Mouse (Mus musculus) midbrain, embryonic 15.5 days (tissue): Measurements from ENCODE around the gene Epha3. TPM values are rescaled to one million over a fixed set of nuclear protein-coding genes. Genes with fewer than 3 reads are reported as not detected.

Experiments
- ATAC-seq: fragments of 200-750 bp; cut with Nextera tagmentation; replicated peaks from 2 replicates; pipeline ENCODE4 v1.8.0; 2017; ENCODE audit warnings: moderate TSS enrichment
- H3K27ac ChIP-seq: fragments of 300-500 bp; sonication (generic); 2 replicates; pipeline ENCODE4 v1.5.1; 2015; ENCODE audit warnings: mild to moderate bottlenecking, inconsistent platforms
- H3K27me3 ChIP-seq: fragments of 300-500 bp; sonication (generic); replicated peaks from 2 replicates; pipeline ENCODE4 v1.6.1; 2015; ENCODE audit warnings: inconsistent platforms
- H3K36me3 ChIP-seq: fragments of 300-500 bp; sonication (generic); replicated peaks from 2 replicates; pipeline ENCODE4 v1.6.1; 2015; ENCODE audit warnings: inconsistent platforms
- H3K4me1 ChIP-seq: fragments of 300-500 bp; sonication (generic); 2 replicates; pipeline ENCODE4 v1.6.1; 2015; ENCODE audit warnings: inconsistent platforms
- H3K4me2 ChIP-seq: fragments of 300-500 bp; sonication (generic); 2 replicates; pipeline ENCODE4 v1.6.1; 2015; ENCODE audit warnings: inconsistent platforms, mild to moderate bottlenecking, moderate library complexity
- H3K4me3 ChIP-seq: fragments of 300-500 bp; sonication (generic); 2 replicates; pipeline ENCODE4 v1.5.1; 2015; ENCODE audit warnings: mild to moderate bottlenecking, inconsistent platforms
- H3K9ac ChIP-seq: fragments of 300-500 bp; sonication (generic); 2 replicates; pipeline ENCODE4 v1.6.1; 2015; ENCODE audit warnings: mild to moderate bottlenecking, inconsistent platforms
- H3K9me3 ChIP-seq: fragments of 300-500 bp; sonication (generic); 2 replicates; pipeline ENCODE4 v1.6.1; 2016; ENCODE audit warnings: inconsistent platforms
- WGBS: fragments of 180-500 bp; shearing (Covaris S2); methylation state at CpG from one replicate; pipeline ENCODE4 v1.1.7; 2015; ENCODE audit warnings: mixed read lengths; 5-methylcytosine and 5-hydroxymethylcytosine counted together
- polyA plus RNA-seq: library from polyadenylated mRNA; unstranded; fragments of >200 nt; fragmentation: Nextera tagmentation; extraction: Ambion mirVana; gene quantifications from 2 replicates; pipeline ENCODE4 v1.2.1, GENCODE M21; 2015

Gene Epha3
- 16.5 and 22.3 TPM in 2 replicates for polyA plus RNA-seq

DNA sequence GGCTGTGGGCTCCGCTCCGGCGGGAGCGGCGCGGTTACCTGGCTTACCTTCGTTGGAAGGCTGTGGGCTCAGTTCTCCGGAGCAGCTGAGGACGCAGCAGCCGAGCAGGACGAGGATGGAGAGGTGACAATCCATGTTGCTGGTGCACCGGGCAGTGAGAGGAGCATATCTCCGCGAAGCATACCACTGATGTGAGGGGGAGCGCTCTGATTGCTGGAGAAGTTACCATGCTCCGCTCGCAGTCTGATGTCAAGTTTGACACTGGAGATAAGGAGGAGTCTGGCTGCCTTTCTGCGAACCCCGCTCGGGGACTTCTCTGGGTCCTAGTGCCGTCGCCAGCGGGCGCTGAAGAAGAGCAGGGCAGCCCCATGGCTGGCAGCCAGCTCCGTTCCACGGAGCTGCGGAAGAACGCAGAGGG is at the start of gene Epha3:
Gene Epha3 (minus strand): TSS at position 263 of the 418 bp plus-strand sequence.
- no peaks in the 10 kb centered on the region for H3K36me3 ChIP-seq
- peak within 1 kb of the TSS; percentile 77 for H3K27ac ChIP-seq
- H3K9ac ChIP-seq = peak within 1 kb of the TSS; percentile 46
- WGBS = under 1% methylated on average over 28 of the region's 28 CpGs
- H3K4me2 ChIP-seq = peak within 1 kb of the TSS; percentile 63
- H3K27me3 ChIP-seq = peaks cover 23% of the 10 kb centered on the region
- peak within 1 kb of the TSS; percentile 50 for H3K4me3 ChIP-seq
- ATAC-seq = peak; percentile 94
- H3K9me3 ChIP-seq = no peaks in the 10 kb centered on the region
- no peaks in the 10 kb centered on the region for H3K4me1 ChIP-seq

DNA sequence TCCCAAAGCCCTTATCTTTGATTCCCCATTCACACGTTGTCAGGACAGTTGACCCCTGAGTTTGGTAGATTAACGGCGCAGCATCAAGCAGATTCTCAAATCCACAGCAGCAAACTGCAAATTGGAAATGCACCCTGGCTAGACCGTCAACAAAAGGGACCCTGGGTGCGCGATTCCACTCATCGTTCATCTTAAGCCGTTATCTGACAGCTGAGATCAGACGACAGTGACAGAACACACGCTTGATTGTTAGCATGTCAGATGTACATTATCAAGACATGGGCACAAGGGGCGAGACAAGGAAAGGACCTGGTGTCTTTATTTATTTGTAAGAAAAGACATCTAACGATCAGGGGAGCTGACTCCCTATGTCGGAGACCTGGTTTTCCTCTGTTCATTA is 39.5 kb upstream of the Epha3 start:
- 31% methylated on average over 13 of the region's 13 CpGs for WGBS
- Histone ChIP-seq H3K27ac (no peak overlapping the region), H3K36me3 (no peaks in the 10 kb centered on the region), H3K4me3 (peak overlapping the region; percentile 28), H3K9ac (no peak overlapping the region), H3K9me3 (no peaks in the 10 kb centered on the region), H3K27me3 (no peaks in the 10 kb centered on the region), H3K4me2 (peak overlapping the region; percentile 42), H3K4me1 (no peaks in the 10 kb centered on the region)
- no peak for ATAC-seq

DNA sequence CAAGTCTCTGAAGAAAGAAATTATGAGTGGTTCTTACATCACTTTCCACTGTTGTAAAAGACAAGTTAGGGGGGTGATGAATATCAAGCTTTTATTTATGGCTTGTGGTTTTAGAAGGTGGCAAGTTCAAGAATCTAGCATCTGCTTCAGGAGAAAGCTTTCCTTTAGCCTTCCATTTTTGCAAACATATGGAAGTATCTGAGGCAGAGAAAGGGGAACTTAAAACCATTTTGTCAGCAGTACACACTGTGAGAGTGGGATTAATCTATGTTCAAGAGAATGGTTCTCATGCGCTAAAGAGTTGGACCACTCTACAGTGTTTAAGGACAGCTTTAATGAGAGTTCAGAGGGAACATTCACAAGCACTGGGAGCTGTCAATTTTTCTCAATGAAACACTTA is 17.2 kb upstream of the Epha3 start:
- Histone ChIP-seq H3K4me2 (no peak overlapping the region), H3K27me3 (no peaks in the 10 kb centered on the region), H3K27ac (no peak overlapping the region), H3K4me1 (no peaks in the 10 kb centered on the region), H3K9me3 (no peaks in the 10 kb centered on the region), H3K9ac (no peak overlapping the region), H3K4me3 (no peak overlapping the region), H3K36me3 (no peaks in the 10 kb centered on the region)
- no peak for ATAC-seq
- 98% methylated on average over 1 of the region's 1 CpGs for WGBS

DNA sequence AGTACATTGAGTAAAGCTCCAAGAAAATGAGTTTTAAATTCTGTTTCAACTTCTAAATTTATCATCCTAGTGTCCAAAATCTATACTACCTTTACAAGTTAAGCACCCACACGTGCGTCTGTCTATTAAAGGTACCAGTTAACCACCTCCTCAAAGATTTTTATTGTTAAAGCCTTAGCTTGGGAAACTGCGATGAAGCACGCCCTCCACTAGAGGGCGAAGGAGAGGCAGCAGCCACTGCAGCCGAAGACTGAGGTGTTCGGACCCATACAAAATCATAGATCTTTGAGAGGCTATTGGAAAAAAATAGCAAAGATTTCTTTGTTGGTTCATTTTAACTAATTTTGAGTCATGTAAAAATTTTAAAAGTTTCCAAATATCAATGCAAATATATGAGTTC is 8.3 kb upstream of the Epha3 start:
- no peak overlapping the region for H3K9ac ChIP-seq
- H3K27ac ChIP-seq = no peak overlapping the region
- H3K36me3 ChIP-seq = no peaks in the 10 kb centered on the region
- peaks cover 5% of the 10 kb centered on the region for H3K27me3 ChIP-seq
- no peak for ATAC-seq
- no peaks in the 10 kb centered on the region for H3K9me3 ChIP-seq
- H3K4me3 ChIP-seq = no peak overlapping the region
- no peaks in the 10 kb centered on the region for H3K4me1 ChIP-seq
- WGBS = 8% methylated on average over 7 of the region's 7 CpGs
- H3K4me2 ChIP-seq = no peak overlapping the region

DNA sequence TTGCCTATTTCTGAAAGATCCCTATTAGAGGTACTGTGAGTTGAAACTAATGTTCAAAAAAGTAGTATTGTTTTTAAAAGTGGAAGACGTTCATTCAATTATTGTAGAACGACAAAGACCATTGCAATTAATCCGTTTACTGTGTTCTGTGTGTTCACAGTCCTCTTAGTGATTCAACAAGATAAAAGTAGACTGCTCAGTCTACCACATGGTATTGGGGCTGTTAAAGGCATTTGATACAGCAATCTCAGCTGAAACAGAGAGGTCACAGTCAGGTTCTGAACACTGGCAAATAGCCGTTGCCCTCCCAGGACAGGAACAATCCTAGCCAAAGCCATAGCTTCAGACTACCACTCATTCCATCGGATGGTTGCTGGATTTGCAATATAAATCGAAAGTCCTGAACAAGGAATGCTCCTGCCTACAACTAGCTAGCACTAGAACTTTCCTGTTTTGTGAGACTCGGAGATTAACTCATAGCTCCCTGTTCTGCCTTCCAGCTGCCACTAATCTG is 545 bp upstream of the Epha3 start:
- Histone ChIP-seq H3K27me3 (peaks cover 23% of the 10 kb centered on the region), H3K9me3 (no peaks in the 10 kb centered on the region), H3K4me2 (peak overlapping the region; percentile 63), H3K27ac (no peak overlapping the region), H3K4me3 (peak overlapping the region; percentile 50), H3K9ac (no peak overlapping the region), H3K4me1 (no peaks in the 10 kb centered on the region), H3K36me3 (no peaks in the 10 kb centered on the region)
- peak; percentile 52 for ATAC-seq
- 27% methylated on average over 7 of the region's 7 CpGs for WGBS

DNA sequence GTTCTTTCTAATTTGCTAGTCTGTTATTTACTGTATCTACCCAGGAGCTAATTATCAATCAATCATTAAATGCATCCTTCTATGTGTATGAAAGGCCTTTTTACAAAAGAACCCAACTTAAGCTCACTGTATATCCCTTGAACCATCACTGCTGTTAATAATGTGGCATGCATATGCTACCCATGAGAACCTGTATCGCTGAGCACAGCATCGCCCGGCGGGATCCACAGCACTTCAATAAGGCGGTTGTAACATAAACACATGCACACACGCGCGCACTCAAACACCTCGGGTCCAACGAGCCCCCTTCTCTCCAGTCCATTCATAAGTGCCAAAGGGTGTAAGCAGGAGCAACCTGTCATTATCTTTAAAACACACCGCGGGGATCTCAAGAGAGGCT is 794 bp downstream of the Epha3 start:
- 1% methylated on average over 12 of the region's 12 CpGs for WGBS
- no peaks in the 10 kb centered on the region for H3K36me3 ChIP-seq
- no peaks in the 10 kb centered on the region for H3K4me1 ChIP-seq
- peak overlapping the region; percentile 50 for H3K4me3 ChIP-seq
- H3K9ac ChIP-seq = peak overlapping the region; percentile 46; the same call in 1 of the 2 replicates
- H3K4me2 ChIP-seq = peak overlapping the region; percentile 63
- no peaks in the 10 kb centered on the region for H3K9me3 ChIP-seq
- H3K27me3 ChIP-seq = peaks cover 23% of the 10 kb centered on the region
- ATAC-seq = peak; percentile 70
- H3K27ac ChIP-seq = peak overlapping the region; percentile 77; the same call in 1 of the 2 replicates

DNA sequence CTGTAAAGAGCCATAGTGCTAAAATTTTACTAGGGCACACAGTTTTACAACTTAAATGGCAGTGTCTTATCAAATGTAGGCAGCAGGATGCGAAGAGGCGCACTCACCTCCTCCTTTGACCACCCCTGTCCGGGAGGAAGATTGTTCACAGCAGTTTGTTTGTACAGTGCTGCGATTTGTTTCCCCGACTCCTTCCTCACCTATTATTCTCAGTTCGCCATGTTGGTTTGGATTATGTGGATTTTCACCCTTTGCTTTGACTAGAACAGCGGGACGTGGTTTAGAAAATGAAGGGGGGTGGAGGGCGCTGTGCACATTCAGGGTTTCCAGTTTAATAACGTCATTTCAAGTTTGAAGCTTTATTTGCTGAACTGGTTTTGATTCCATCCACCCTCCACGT is 6.4 kb downstream of the Epha3 start:
- H3K27ac ChIP-seq = peak overlapping the region; percentile 86
- H3K27me3 ChIP-seq = peaks cover 4% of the 10 kb centered on the region; the same call in 1 of the 2 replicates
- H3K4me2 ChIP-seq = peak overlapping the region; percentile 82
- H3K9ac ChIP-seq = peak overlapping the region; percentile 68
- H3K4me3 ChIP-seq = peak overlapping the region; percentile 72
- peak; percentile 47; the same call in 1 of the 2 replicates for ATAC-seq
- no peaks in the 10 kb centered on the region for H3K9me3 ChIP-seq
- WGBS = under 1% methylated on average over 11 of the region's 11 CpGs
- no peaks in the 10 kb centered on the region for H3K36me3 ChIP-seq
- H3K4me1 ChIP-seq = 0 out of 2 replicates have a peak, but pooled peaks cover 4% of the 10 kb centered on the region

DNA sequence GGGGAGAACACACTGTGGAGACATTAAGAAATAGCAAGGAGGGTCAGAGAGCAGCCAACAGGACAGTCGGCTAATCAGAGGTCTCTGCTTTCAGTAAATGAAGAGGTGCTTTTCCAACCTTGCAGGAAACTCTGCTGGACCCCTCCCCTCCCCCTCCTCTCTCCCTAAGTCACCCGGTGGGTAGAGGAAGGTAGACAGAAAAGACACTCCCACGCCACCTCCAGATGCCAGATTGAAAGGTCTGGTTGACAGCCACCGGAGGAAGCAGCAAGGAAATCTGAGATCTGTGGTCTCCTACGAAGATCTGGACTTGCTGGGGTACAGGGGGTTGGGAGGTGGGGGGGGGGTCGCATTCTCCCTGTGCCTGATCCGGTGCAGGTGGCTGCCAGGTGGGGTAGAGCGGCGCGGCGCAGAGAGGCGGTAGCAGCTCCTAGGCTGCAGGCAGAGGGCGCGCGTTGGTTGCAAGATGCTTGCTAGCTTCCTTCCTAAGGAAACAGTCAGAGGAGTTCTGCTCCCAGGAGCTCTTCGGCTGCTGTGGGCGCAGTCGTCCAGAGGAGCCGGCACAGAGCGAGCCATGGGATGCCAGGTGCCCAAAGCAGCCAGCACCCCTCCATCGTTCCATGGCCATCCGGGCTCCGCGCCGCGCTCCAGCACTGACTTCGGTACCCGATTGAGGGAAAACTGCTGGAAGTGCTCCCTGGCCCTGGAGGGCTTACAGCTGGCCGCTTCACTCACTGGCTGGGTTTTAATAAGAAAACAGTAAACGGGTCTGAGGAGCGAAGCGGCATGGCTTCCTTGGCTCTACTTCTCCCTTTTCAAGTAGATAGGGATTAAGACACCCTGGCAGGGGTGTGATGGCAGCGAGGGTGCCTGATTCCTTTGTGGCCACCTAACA is 7.1 kb downstream of the Epha3 start:
- WGBS = 2% methylated on average over 33 of the region's 33 CpGs
- Histone ChIP-seq H3K27ac (peak overlapping the region; percentile 86), H3K4me2 (peak overlapping the region; percentile 82), H3K27me3 (peaks cover 4% of the 10 kb centered on the region; the same call in 1 of the 2 replicates), H3K9ac (peak overlapping the region; percentile 68), H3K9me3 (no peaks in the 10 kb centered on the region), H3K4me3 (peak overlapping the region; percentile 72), H3K36me3 (no peaks in the 10 kb centered on the region), H3K4me1 (0 out of 2 replicates have a peak, but pooled peaks cover 4% of the 10 kb centered on the region)
- ATAC-seq = peak; percentile 95

DNA sequence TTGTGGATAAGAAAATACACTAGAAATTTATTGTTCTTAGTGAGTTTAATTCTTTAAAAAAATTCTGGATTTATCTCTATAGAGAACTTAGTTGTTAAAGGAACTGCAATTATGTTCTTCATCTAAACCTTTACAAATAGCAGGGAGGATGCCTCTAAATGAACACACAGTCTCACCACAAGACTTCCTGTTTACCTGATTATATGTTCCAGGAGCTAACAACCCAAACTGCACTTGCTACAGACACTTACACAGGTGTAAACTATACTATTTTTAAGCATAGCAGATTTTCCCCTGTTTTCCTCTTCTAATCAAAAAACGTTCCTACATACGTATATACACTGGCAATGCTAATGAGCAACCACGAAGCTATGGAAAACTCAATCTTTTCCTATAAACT is 13.7 kb downstream of the Epha3 start:
- Histone ChIP-seq H3K27ac (no peak overlapping the region), H3K4me2 (no peak overlapping the region), H3K27me3 (no peaks in the 10 kb centered on the region), H3K4me1 (no peaks in the 10 kb centered on the region), H3K9ac (no peak overlapping the region), H3K36me3 (no peaks in the 10 kb centered on the region), H3K9me3 (no peaks in the 10 kb centered on the region), H3K4me3 (no peak overlapping the region)
- ATAC-seq = no peak
- WGBS = 88% methylated on average over 3 of the region's 3 CpGs

DNA sequence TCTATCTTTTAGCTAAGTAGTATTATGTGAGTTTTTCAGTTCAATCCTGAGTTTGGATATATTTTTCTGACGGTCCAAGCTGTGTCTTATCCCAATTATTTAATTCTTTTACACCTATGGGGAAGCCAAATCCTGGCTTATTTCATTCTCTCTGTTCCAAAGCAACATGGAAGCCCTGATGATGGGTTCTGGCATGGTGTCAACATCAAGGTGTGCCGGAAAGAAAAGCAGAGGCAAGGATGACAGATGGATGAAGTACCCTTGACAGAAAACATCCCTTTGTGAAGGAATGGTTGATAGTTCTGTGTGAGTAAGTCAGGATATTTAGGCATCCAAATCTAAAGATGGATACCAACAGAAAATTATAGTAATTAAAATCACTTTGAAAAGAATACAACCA is 21.1 kb downstream of the Epha3 start:
- no peak for ATAC-seq
- Histone ChIP-seq H3K4me2 (no peak overlapping the region), H3K36me3 (no peaks in the 10 kb centered on the region), H3K27me3 (no peaks in the 10 kb centered on the region), H3K9me3 (no peaks in the 10 kb centered on the region), H3K27ac (no peak overlapping the region), H3K9ac (no peak overlapping the region), H3K4me1 (no peaks in the 10 kb centered on the region), H3K4me3 (no peak overlapping the region)
- WGBS = 86% methylated on average over 2 of the region's 2 CpGs

DNA sequence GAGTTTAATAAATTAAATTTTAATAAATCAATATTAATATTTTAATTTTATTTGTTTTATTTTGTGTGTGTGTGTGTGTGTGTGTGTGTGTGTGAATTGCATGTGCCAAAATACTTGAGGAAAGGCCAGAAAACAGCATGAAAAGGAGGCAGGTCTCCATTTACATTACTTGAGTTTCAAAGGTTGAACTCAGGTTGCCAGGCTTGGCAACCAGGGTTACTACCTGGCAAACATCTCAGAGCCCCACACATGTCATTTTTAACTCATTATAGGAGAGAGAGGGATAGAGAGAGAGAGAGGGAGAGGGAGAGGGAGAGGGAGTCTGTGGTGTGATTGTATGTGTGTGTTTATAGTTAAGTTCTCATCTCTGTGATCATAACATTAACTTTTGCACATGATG is 26.5 kb downstream of the Epha3 start:
- Histone ChIP-seq H3K4me3 (no peak overlapping the region), H3K27ac (no peak overlapping the region), H3K9me3 (no peaks in the 10 kb centered on the region), H3K27me3 (no peaks in the 10 kb centered on the region), H3K36me3 (no peaks in the 10 kb centered on the region), H3K9ac (no peak overlapping the region), H3K4me2 (no peak overlapping the region), H3K4me1 (no peaks in the 10 kb centered on the region)
- no peak for ATAC-seq

DNA sequence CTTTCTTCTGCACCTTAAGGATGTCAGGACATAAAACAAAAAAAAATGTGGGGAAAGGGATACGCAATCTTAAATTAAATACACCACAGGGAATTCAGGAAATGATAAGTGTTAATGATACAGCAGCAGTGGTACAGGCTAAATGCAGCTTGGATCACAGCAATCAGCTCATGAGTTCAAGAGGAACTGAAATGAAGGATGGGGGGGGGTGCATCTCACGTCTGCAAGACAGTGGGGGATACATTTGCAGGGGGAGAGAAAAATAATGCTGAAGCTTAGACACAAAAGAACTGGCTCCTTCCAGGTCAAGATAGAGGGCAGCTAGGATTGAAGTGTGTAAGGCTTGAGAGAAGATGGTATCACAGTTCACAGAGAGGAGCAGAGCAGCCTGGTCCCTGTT is 42.8 kb downstream of the Epha3 start:
- ATAC-seq = 0 out of 2 replicates have a peak, but pooled peaks have one; percentile 14
- H3K4me2 ChIP-seq = no peak overlapping the region
- WGBS = 41% methylated on average over 2 of the region's 2 CpGs
- H3K9ac ChIP-seq = no peak overlapping the region
- no peak overlapping the region for H3K27ac ChIP-seq
- H3K9me3 ChIP-seq = no peaks in the 10 kb centered on the region
- no peaks in the 10 kb centered on the region for H3K27me3 ChIP-seq
- H3K36me3 ChIP-seq = no peaks in the 10 kb centered on the region
- H3K4me3 ChIP-seq = no peak overlapping the region
- H3K4me1 ChIP-seq = no peaks in the 10 kb centered on the region
